Mouse (Mus musculus) E14TG2a.4 (cell line): Measurements from ENCODE around the gene Bola1.

Experiments used
- H3K27me3 ChIP-seq: 2 replicates; pipeline ENCODE4 v1.6.1; 2014; ENCODE audit warnings: low read length, control low read depth; ENCODE audit not compliant: insufficient read depth
- H3K36me3 ChIP-seq: 2 replicates; pipeline ENCODE4 v1.6.1; 2014; ENCODE audit warnings: low read length, control low read depth; ENCODE audit not compliant: insufficient read depth
- H3K4me1 ChIP-seq: replicated peaks from 2 replicates; pipeline ENCODE4 v1.6.1; 2014; ENCODE audit warnings: low read depth, low read length, control low read depth
- H3K4me3 ChIP-seq: replicated peaks from 2 replicates; pipeline ENCODE4 v1.5.1; 2014; ENCODE audit warnings: mild to moderate bottlenecking, low read length
- H3K9me3 ChIP-seq: 2 replicates; pipeline ENCODE4 v1.6.1; 2014; ENCODE audit warnings: low read length, control low read depth
- CTCF ChIP-seq: conservative IDR thresholded peaks from 2 replicates; pipeline ENCODE4 v1.5.1; 2014; ENCODE audit warnings: low read length
- POU5F1 ChIP-seq: IDR thresholded peaks from 2 replicates; pipeline ENCODE4 v1.6.1; 2014; ENCODE audit warnings: low read length, borderline replicate concordance

Bola1 gene

GRCm38 (mm10) chr3:96147950-96148349, 71.6 kb downstream of the Bola1 start:
- no peak overlapping the region for H3K4me3 ChIP-seq
- H3K9me3 ChIP-seq: no peaks in the 10 kb centered on the region
- peaks cover 47% of the 10 kb centered on the region for H3K36me3 ChIP-seq
- TF ChIP-seq POU5F1: no peak
- TF ChIP-seq CTCF: peak; percentile 82
- H3K27me3 ChIP-seq: no peaks in the 10 kb centered on the region
- H3K4me1 ChIP-seq: no peaks in the 10 kb centered on the region
